25 mouse cellular contexts compared by ENCODE assay signal in the genomic region with DNA sequence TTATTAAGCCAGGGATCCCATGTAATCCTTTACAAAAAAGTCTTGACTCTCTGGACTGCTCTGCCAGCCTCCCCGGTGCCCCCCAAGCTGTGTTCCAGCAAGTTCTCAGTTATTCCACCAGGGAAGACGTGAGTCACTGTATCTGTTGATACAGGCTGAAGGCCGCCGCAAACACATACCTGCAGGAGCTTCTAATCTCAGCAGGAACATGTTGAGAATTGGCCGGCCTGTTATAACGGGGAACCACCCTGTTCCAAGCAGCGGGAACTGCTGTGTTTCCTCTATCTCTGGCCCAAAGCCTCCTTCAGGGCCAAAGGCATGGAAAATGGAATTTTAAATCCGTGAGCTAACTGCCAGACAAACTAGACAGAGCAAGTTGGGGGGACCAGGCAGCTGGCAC. TPM values are rescaled to one million over a fixed set of nuclear protein-coding genes. Genes with fewer than 3 reads are reported as not detected.
DNase-seq lines count a peak whose midpoint lies in the region; ATAC-seq lines count a peak whose summit lies in the region.
"Had no signal": no experiment of that assay in that cellular context is flagged by ENCODE, and none has a peak within 500 bp of the region (broad histone marks: within the 10 kb centered on the region; RNA-seq: fewer than 3 reads in every experiment).

No protein-coding gene starts in this region.

- peak; percentile 34 to 56 for DNase-seq in cerebellum, postnatal 25 days
- peak; percentile 50 to 72 for DNase-seq in urinary bladder, adult 18-20 months (ENCODE audit: low spot score in 2 of 2)
- DNase-seq in urinary bladder, postnatal 10 days (ENCODE audit: low spot score) = no peak
- peak; percentile 34 for DNase-seq in urinary bladder, postnatal 25 days (ENCODE audit: low spot score)
- no peak for DNase-seq in thymus, postnatal 25 days
- DNase-seq: adrenal gland, postnatal 25 days; embryo, embryonic 11 days; gastrocnemius, postnatal 10 days; heart, adult 18-20 months; heart, postnatal 10 days; heart, postnatal 4 days had no signal

- H3K4me1 ChIP-seq in limb, embryonic 15.5 days = peaks cover 5% of the 10 kb centered on the region; the same call in 1 of the 2 replicates
- H3K4me1 ChIP-seq: embryonic facial prominence, embryonic 12.5 days; forebrain, embryonic 15.5 days; heart, embryonic 10.5 days; hindbrain, embryonic 12.5 days had no signal

- H3K4me2 ChIP-seq in limb, embryonic 15.5 days = 0 out of 2 replicates have a peak overlapping the region, but pooled peaks have one; percentile 5
- H3K4me2 ChIP-seq: embryonic facial prominence, embryonic 12.5 days; forebrain, embryonic 15.5 days; hindbrain, embryonic 12.5 days had no signal

- no peaks in the 10 kb centered on the region for H3K36me3 ChIP-seq in limb, embryonic 15.5 days
- H3K36me3 ChIP-seq: embryonic facial prominence, embryonic 12.5 days; forebrain, embryonic 10.5 days; forebrain, embryonic 15.5 days; heart, embryonic 10.5 days; hindbrain, embryonic 12.5 days had no signal

- no peak overlapping the region for H3K9ac ChIP-seq in limb, embryonic 15.5 days
- H3K9ac ChIP-seq: embryonic facial prominence, embryonic 12.5 days; forebrain, embryonic 15.5 days; hindbrain, embryonic 12.5 days had no signal

- H3K27ac ChIP-seq in limb, embryonic 15.5 days = peak overlapping the region; percentile 50
- H3K27ac ChIP-seq: forebrain, embryonic 10.5 days; forebrain, embryonic 15.5 days; heart, embryonic 10.5 days; hindbrain, embryonic 12.5 days had no signal

- H3K9me3 ChIP-seq in limb, embryonic 15.5 days = no peaks in the 10 kb centered on the region
- H3K9me3 ChIP-seq: embryonic facial prominence, embryonic 12.5 days; forebrain, embryonic 10.5 days; forebrain, embryonic 15.5 days; heart, embryonic 10.5 days; hindbrain, embryonic 12.5 days had no signal

- H3K4me3 ChIP-seq in limb, embryonic 15.5 days = no peak overlapping the region
- H3K4me3 ChIP-seq: embryonic facial prominence, embryonic 12.5 days; erythroblast, embryonic 14.5 days; forebrain, embryonic 10.5 days; forebrain, embryonic 15.5 days; heart, embryonic 10.5 days; hindbrain, embryonic 12.5 days had no signal

- WGBS in limb, embryonic 15.5 days = 54% methylated on average over 8 of the region's 8 CpGs

- no peak for ATAC-seq in cerebellum, adult (ENCODE audit: insufficient number of reproducible peaks, low FRiP score, low TSS enrichment)
- ATAC-seq in limb, embryonic 15.5 days (ENCODE audit: insufficient number of reproducible peaks, low FRiP score, low TSS enrichment, low read depth) = no peak
- ATAC-seq: activated CD4-positive, CD25-positive, alpha-beta regulatory T cell, adult 4 months; forebrain, embryonic 15.5 days; hindbrain, embryonic 16.5 days; inflammation-experienced regulatory T-cells, adult 6 months; Patski had no signal

- H3K27me3 ChIP-seq in limb, embryonic 15.5 days = no peaks in the 10 kb centered on the region
- H3K27me3 ChIP-seq: embryonic facial prominence, embryonic 12.5 days; forebrain, embryonic 15.5 days; hindbrain, embryonic 12.5 days; Patski had no signal

RNA-seq across cellular contexts. Expression of gene Krt5, which starts 1.0 kb away (rescaled TPM):
- 841 and 914 TPM in 2 replicates for polyA plus RNA-seq in limb, embryonic 15.5 days (2015; fragmentation: Nextera tagmentation; extraction: Ambion mirVana)
- polyA plus RNA-seq: activated CD4-positive, CD25-positive, alpha-beta regulatory T cell, adult 4 months; erythroblast, embryonic 14.5 days; frontal cortex, adult 2 months; heart, embryonic 14.5 days; inflammation-experienced regulatory T-cells, adult 6 months had no signal

RNA-seq across cellular contexts. Expression of gene Krt6a, which starts 19.6 kb away (rescaled TPM):
- 290 and 312 TPM in 2 replicates for polyA plus RNA-seq in limb, embryonic 15.5 days (2015; fragmentation: Nextera tagmentation; extraction: Ambion mirVana)
- polyA plus RNA-seq: activated CD4-positive, CD25-positive, alpha-beta regulatory T cell, adult 4 months; erythroblast, embryonic 14.5 days; forebrain, embryonic 10.5 days; forebrain, embryonic 15.5 days; frontal cortex, adult 2 months; heart, embryonic 14.5 days; hindbrain, embryonic 12.5 days; inflammation-experienced regulatory T-cells, adult 6 months; Patski had no signal

RNA-seq across cellular contexts. Expression of gene Krt71, which starts 29.2 kb away (rescaled TPM):
- polyA plus RNA-seq in limb, embryonic 15.5 days (2015; fragmentation: Nextera tagmentation; extraction: Ambion mirVana) = not detected in 2 replicates
- polyA plus RNA-seq: activated CD4-positive, CD25-positive, alpha-beta regulatory T cell, adult 4 months; embryonic facial prominence, embryonic 12.5 days; erythroblast, embryonic 14.5 days; forebrain, embryonic 10.5 days; forebrain, embryonic 15.5 days; frontal cortex, adult 2 months; heart, embryonic 10.5 days; heart, embryonic 14.5 days; hindbrain, embryonic 12.5 days; inflammation-experienced regulatory T-cells, adult 6 months; Patski had no signal

RNA-seq across cellular contexts. Expression of gene Krt6b, which starts 33.6 kb away (rescaled TPM):
- 5.0 and 8.8 TPM in 2 replicates for polyA plus RNA-seq in limb, embryonic 15.5 days (2015; fragmentation: Nextera tagmentation; extraction: Ambion mirVana)
- polyA plus RNA-seq: embryonic facial prominence, embryonic 12.5 days; erythroblast, embryonic 14.5 days; forebrain, embryonic 10.5 days; forebrain, embryonic 15.5 days; frontal cortex, adult 2 months; heart, embryonic 10.5 days; heart, embryonic 14.5 days; hindbrain, embryonic 12.5 days; hindbrain, embryonic 16.5 days; Patski had no signal

Comparison
In these comparisons a context has a peak if more than half of its experiments do, and no peak if none do; other contexts are left out.
1. DNase-seq: peak in cerebellum, postnatal 25 days (2 of 2), urinary bladder, adult 18-20 months (2 of 2) and urinary bladder, postnatal 25 days (single experiment); none in urinary bladder, postnatal 10 days (single experiment) and thymus, postnatal 25 days (single experiment).